Mouse (Mus musculus) E14TG2a.4 (cell line): Measurements from ENCODE around the gene Atg7.

Experiments
- H3K27me3 ChIP-seq: 2 replicates; pipeline ENCODE4 v1.6.1; 2014; ENCODE audit warnings: low read length, control low read depth; ENCODE audit not compliant: insufficient read depth
- H3K36me3 ChIP-seq: 2 replicates; pipeline ENCODE4 v1.6.1; 2014; ENCODE audit warnings: low read length, control low read depth; ENCODE audit not compliant: insufficient read depth
- H3K4me1 ChIP-seq: replicated peaks from 2 replicates; pipeline ENCODE4 v1.6.1; 2014; ENCODE audit warnings: low read depth, low read length, control low read depth
- H3K4me3 ChIP-seq: replicated peaks from 2 replicates; pipeline ENCODE4 v1.5.1; 2014; ENCODE audit warnings: mild to moderate bottlenecking, low read length
- H3K9me3 ChIP-seq: 2 replicates; pipeline ENCODE4 v1.6.1; 2014; ENCODE audit warnings: low read length, control low read depth
- CTCF ChIP-seq: conservative IDR thresholded peaks from 2 replicates; pipeline ENCODE4 v1.5.1; 2014; ENCODE audit warnings: low read length
- NANOG ChIP-seq: IDR thresholded peaks from 2 replicates; pipeline ENCODE4 v1.6.1; 2014; ENCODE audit warnings: borderline replicate concordance, low read length, mixed read lengths
- POU5F1 ChIP-seq: IDR thresholded peaks from 2 replicates; pipeline ENCODE4 v1.6.1; 2014; ENCODE audit warnings: low read length, borderline replicate concordance

Atg7 gene

DNA sequence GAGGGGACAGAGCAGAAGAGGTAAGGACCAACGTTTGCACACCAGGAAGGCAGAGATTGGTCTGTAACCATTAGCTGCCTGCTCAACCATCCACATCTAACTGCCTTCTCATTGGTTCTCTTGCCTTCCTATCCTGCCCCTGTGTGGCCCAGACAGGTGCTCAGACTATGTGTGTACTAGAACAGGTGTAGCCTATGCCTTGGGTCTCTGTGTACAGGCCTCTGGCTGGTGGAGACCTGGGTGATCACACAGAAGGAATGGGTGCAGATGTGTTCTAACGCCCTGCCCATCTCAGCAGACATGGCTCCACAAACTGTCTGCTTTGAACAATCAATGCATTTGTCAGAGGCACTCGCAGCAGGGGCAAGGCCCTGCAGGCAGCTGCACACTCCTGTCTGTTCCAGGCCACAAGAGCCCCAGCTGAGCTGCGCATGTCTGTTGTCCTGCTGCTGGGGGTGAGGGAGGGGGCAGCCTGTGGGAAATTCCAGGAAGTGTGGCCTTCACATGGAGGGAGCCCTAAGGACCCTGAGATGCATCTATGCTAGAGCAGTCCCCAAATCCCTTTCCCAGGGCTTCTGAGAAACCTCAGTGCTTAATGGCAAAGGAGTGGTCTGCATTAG, 203.4 kb downstream of the Atg7 start:
- Histone ChIP-seq H3K4me3 (no peak overlapping the region; the same call in 1 of the 2 replicates), H3K9me3 (no peaks in the 10 kb centered on the region), H3K4me1 (peaks cover 50% of the 10 kb centered on the region), H3K36me3 (no peaks in the 10 kb centered on the region), H3K27me3 (0 out of 2 replicates have a peak, but pooled peaks cover 8% of the 10 kb centered on the region)
- TF ChIP-seq POU5F1 = no peak
- TF ChIP-seq NANOG = no peak; the same call in 1 of the 2 replicates
- TF ChIP-seq CTCF = no peak

GRCm38 (mm10) chr6:114847582-114848174, 204.8 kb downstream of the Atg7 start:
- Histone ChIP-seq H3K4me1 (peaks cover 42% of the 10 kb centered on the region), H3K4me3 (no peak overlapping the region), H3K9me3 (no peaks in the 10 kb centered on the region), H3K27me3 (0 out of 2 replicates have a peak, but pooled peaks cover 8% of the 10 kb centered on the region), H3K36me3 (no peaks in the 10 kb centered on the region)
- TF ChIP-seq CTCF (no peak), POU5F1 (no peak), NANOG (no peak)

DNA sequence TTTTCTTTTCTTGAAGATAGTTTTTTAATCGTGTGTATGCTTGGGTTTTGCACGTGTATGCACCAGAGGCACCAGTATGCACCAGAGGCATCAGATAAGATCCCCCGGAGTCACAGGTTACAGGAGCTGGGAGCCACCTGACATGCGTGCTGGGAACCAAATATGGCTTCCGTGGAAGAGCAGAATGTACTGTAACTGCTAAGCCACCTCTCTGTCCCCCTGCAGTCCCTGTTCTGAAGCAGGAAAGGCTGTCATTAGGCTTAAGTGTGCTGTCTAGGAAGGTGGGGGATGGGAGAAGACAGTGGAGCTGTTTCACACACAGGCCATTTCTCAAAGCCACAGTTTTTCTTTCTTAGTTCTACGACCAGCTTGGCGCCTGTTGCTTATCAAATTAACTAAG, 205.9 kb downstream of the Atg7 start:
- H3K27me3 ChIP-seq = 0 out of 2 replicates have a peak, but pooled peaks cover 8% of the 10 kb centered on the region
- H3K4me1 ChIP-seq = peaks cover 49% of the 10 kb centered on the region
- no peaks in the 10 kb centered on the region for H3K36me3 ChIP-seq
- no peak for TF ChIP-seq POU5F1
- no peak for TF ChIP-seq CTCF
- no peak for TF ChIP-seq NANOG
- no peak overlapping the region for H3K4me3 ChIP-seq
- no peaks in the 10 kb centered on the region for H3K9me3 ChIP-seq

DNA sequence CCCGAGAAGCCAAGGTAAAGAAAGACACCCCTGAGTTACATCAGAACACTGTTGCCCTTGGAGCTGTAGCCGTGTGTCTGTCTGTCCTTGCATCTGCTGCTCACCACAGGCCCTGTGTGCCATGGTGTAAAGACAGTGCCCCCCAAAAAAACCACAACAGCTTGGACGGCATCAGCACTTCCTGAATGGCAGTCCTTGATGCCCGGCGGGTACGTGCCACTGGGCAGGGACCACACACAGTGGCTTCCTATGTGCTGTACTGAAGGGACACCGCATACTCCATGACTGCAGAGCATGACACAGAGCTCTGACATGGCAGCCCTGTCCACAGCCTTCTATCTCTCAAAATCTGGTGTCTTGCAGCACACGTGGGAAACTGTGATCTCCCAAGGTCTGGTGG, 206.9 kb downstream of the Atg7 start:
- no peak for TF ChIP-seq POU5F1
- TF ChIP-seq NANOG = no peak
- no peak for TF ChIP-seq CTCF
- no peak overlapping the region for H3K4me3 ChIP-seq

DNA sequence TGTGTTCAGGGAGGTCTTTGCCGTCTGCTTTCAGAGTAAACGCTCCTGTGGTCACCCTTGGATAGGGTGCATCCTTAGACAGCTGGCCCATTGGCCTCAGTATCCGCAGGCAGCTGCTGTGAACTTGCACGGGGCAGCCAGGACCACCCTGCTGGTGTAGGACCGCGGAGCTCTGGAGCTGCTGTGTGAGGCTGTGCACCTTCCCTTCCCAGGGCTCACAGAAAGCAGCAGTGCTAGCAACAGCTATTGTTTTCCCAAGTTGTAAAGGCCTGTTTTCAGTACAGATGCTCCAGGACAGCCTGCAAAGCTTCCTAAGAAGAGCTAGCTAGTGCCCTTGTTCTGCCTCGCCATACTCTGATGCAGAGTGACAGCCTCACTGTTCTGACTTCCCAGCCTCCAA, 208.8 kb downstream of the Atg7 start:
- TF ChIP-seq NANOG (no peak), POU5F1 (no peak), CTCF (no peak)
- no peak overlapping the region for H3K4me3 ChIP-seq

More for the DNA sequence above, 206.9 kb downstream of the Atg7 start:
- H3K36me3 ChIP-seq = no peaks in the 10 kb centered on the region
- H3K27me3 ChIP-seq = 0 out of 2 replicates have a peak, but pooled peaks cover 8% of the 10 kb centered on the region
- H3K9me3 ChIP-seq = no peaks in the 10 kb centered on the region
- peaks cover 52% of the 10 kb centered on the region for H3K4me1 ChIP-seq

GRCm38 (mm10) chr6:114852739-114853138, 209.8 kb downstream of the Atg7 start:
- 0 out of 2 replicates have a peak, but pooled peaks cover 6% of the 10 kb centered on the region for H3K27me3 ChIP-seq
- H3K4me1 ChIP-seq = peaks cover 25% of the 10 kb centered on the region
- H3K36me3 ChIP-seq = no peaks in the 10 kb centered on the region
- no peaks in the 10 kb centered on the region for H3K9me3 ChIP-seq
- TF ChIP-seq POU5F1 = no peak
- no peak for TF ChIP-seq NANOG
- no peak for TF ChIP-seq CTCF
- H3K4me3 ChIP-seq = no peak overlapping the region

More for the DNA sequence above, 208.8 kb downstream of the Atg7 start:
- peaks cover 35% of the 10 kb centered on the region for H3K4me1 ChIP-seq
- H3K27me3 ChIP-seq = 0 out of 2 replicates have a peak, but pooled peaks cover 8% of the 10 kb centered on the region
- H3K9me3 ChIP-seq = no peaks in the 10 kb centered on the region
- no peaks in the 10 kb centered on the region for H3K36me3 ChIP-seq

DNA sequence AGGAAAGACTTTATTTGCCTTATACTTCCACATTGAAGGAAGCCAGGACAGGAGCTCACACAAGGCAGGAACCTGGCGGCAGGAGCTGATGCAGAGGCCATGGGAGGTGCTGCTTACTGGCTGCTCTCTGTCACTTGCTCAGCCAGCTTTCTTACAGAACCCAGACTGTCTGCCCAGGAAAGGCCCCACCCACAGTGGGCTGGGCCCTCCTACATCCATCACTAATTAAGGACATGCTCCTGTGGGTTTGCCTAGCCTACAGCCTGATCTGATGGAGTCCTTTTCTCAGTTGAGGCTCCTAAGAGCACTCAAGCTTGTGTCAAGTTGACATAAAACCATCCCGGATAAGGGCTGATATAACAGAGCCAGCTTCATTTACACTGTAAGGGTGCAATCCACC, 211.5 kb downstream of the Atg7 start:
- Histone ChIP-seq H3K9me3 (no peaks in the 10 kb centered on the region), H3K36me3 (no peaks in the 10 kb centered on the region), H3K27me3 (0 out of 2 replicates have a peak, but pooled peaks cover 4% of the 10 kb centered on the region), H3K4me1 (peaks cover 20% of the 10 kb centered on the region), H3K4me3 (no peak overlapping the region)
- no peak for TF ChIP-seq NANOG
- TF ChIP-seq CTCF = no peak
- TF ChIP-seq POU5F1 = no peak

- TF ChIP-seq NANOG (no peak), CTCF (no peak), POU5F1 (no peak)
Observed at GRCm38 (mm10) chr6:114855644-114856043, 212.7 kb downstream of the Atg7 start.

More at GRCm38 (mm10) chr6:114855644-114856043, 212.7 kb downstream of the Atg7 start:
- no peak overlapping the region for H3K4me3 ChIP-seq
- H3K27me3 ChIP-seq = no peaks in the 10 kb centered on the region
- H3K9me3 ChIP-seq = no peaks in the 10 kb centered on the region
- H3K4me1 ChIP-seq = peaks cover 20% of the 10 kb centered on the region
- H3K36me3 ChIP-seq = no peaks in the 10 kb centered on the region
